Mouse (Mus musculus): ENCODE data around the gene Cct5. TPM values are rescaled to one million over a fixed set of nuclear protein-coding genes. Genes with fewer than 3 reads are reported as not detected.

Gene Cct5
- polyA plus RNA-seq, 1 experiment from 2014 or later, result 600 TPM

DNA sequence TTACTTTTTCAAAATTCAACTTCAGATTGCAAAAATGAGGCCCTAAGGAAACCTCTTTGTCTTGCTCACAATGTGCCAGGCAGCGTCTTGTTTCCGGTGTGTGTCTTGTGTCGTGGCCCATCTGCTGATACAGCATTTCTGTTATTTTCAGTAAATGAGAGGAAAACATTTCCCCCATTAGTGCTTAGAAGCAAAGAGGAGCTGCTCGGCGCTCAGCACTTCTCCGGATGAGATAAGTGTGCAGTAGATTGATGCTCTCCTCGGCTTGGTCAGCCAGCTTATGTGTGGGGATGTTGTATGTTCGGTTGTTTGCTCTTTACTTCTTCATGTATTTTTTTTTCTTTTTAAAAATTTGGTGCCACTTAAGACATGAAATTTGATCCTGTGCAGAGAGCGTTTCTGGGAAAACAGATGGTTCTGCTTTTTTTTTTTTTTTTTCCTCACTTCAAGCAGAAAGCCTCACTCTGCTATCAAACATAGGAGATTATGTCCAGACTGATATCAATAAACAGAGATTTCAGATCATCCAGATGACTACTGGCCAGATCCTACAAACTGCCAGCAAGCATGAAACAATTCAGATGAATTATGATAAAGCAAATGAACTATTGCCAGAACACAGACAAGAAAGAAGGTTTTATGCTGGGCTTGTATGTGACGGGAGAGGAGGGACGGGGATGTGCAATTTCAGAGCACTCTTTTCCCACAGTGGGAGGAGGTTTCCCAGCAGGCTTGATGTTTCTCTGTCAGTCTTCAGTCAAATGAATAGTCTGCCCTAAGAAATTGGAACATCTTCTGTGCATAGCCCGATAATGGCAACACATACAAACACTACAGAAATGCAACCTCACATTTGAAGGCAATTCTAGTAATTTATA is 25.9 kb upstream of the Cct5 start:
- WGBS, result 36% methylated on average over 12 of the region's 12 CpGs
- H3K9ac ChIP-seq, result no peak overlapping the region
- H3K9me3 ChIP-seq (replicated peaks), result no peaks in the 10 kb centered on the region
- H3K4me2 ChIP-seq, result no peak overlapping the region; the same call in 1 of the 2 replicates
- H3K36me3 ChIP-seq (ENCODE audit: poor library complexity, severe bottlenecking), result peaks cover 8% of the 10 kb centered on the region; the same call in 1 of the 2 replicates
- ATAC-seq, result peak; percentile 61
- no peaks in the 10 kb centered on the region for H3K27me3 ChIP-seq
- no peak overlapping the region for H3K4me3 ChIP-seq
- peak overlapping the region; percentile 78 for H3K27ac ChIP-seq
- H3K4me1 ChIP-seq, result peaks cover 19% of the 10 kb centered on the region

- Histone ChIP-seq H3K4me2 (no peak overlapping the region), H3K27ac (no peak overlapping the region), H3K4me1 (no peaks in the 10 kb centered on the region), H3K9ac (no peak overlapping the region), H3K27me3 (no peaks in the 10 kb centered on the region), H3K36me3 (ENCODE audit: poor library complexity, severe bottlenecking) (peaks cover 54% of the 10 kb centered on the region), H3K9me3 (replicated peaks) (no peaks in the 10 kb centered on the region), H3K4me3 (no peak overlapping the region)
- WGBS, result 92% methylated on average over 8 of the region's 8 CpGs
- no peak for ATAC-seq
Measured at GRCm38 (mm10) chr15:31619521-31619920, 17.9 kb upstream of the Cct5 start.

DNA sequence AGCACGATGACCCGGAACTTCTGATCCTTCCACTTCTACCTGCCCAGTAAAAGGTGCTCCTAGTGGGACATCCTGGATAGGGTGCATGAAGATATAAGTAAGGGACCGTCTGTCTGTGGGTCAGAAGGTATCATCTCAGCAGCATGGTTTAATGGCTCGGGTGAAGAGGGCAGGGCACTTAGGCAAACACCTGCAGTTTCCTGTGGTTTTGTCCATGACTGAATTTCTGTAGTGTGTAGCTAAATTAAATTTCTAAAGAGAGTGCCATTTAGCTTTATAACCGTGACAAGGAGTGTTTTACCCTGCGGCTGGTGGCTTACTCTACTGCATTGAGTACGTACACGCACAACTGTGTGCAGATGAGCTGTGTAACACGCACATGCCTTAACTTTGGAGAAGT is 15.7 kb upstream of the Cct5 start:
- Histone ChIP-seq H3K36me3 (ENCODE audit: poor library complexity, severe bottlenecking) (peaks cover 48% of the 10 kb centered on the region), H3K4me3 (no peak overlapping the region), H3K4me1 (no peaks in the 10 kb centered on the region), H3K9ac (no peak overlapping the region), H3K27ac (no peak overlapping the region), H3K27me3 (no peaks in the 10 kb centered on the region), H3K9me3 (replicated peaks) (no peaks in the 10 kb centered on the region), H3K4me2 (no peak overlapping the region)
- 94% methylated on average over 9 of the region's 9 CpGs for WGBS
- ATAC-seq, result no peak

GRCm38 (mm10) chr15:31614666-31615065 is 13.1 kb upstream of the Cct5 start:
- no peak overlapping the region for H3K4me3 ChIP-seq
- no peaks in the 10 kb centered on the region for H3K4me1 ChIP-seq
- H3K27me3 ChIP-seq, result no peaks in the 10 kb centered on the region
- H3K9ac ChIP-seq, result no peak overlapping the region
- no peak for ATAC-seq
- peaks cover 35% of the 10 kb centered on the region for H3K36me3 ChIP-seq (ENCODE audit: poor library complexity, severe bottlenecking)
- 91% methylated on average over 2 of the region's 2 CpGs for WGBS
- no peaks in the 10 kb centered on the region for H3K9me3 ChIP-seq (replicated peaks)
- H3K27ac ChIP-seq, result no peak overlapping the region
- no peak overlapping the region for H3K4me2 ChIP-seq

GRCm38 (mm10) chr15:31613826-31614453 is 12.3 kb upstream of the Cct5 start:
- WGBS, result 90% methylated on average over 6 of the region's 6 CpGs
- Histone ChIP-seq H3K27ac (no peak overlapping the region), H3K9ac (no peak overlapping the region)

GRCm38 (mm10) chr15:31611976-31612375 is 10.4 kb upstream of the Cct5 start:
- H3K4me3 ChIP-seq, result no peak overlapping the region
- H3K4me2 ChIP-seq, result no peak overlapping the region
- no peaks in the 10 kb centered on the region for H3K4me1 ChIP-seq
- 96% methylated on average over 4 of the region's 4 CpGs for WGBS
- no peak for ATAC-seq
- H3K27ac ChIP-seq, result no peak overlapping the region
- peaks cover 14% of the 10 kb centered on the region for H3K36me3 ChIP-seq (ENCODE audit: poor library complexity, severe bottlenecking)
- no peaks in the 10 kb centered on the region for H3K27me3 ChIP-seq
- no peak overlapping the region for H3K9ac ChIP-seq
- H3K9me3 ChIP-seq (replicated peaks), result no peaks in the 10 kb centered on the region

More at GRCm38 (mm10) chr15:31613826-31614453, 12.3 kb upstream of the Cct5 start:
- no peaks in the 10 kb centered on the region for H3K9me3 ChIP-seq (replicated peaks)
- no peak overlapping the region for H3K4me3 ChIP-seq
- no peaks in the 10 kb centered on the region for H3K4me1 ChIP-seq
- H3K27me3 ChIP-seq, result no peaks in the 10 kb centered on the region
- no peak overlapping the region for H3K4me2 ChIP-seq
- peak; percentile 17; the same call in 1 of the 2 replicates for ATAC-seq
- peaks cover 32% of the 10 kb centered on the region for H3K36me3 ChIP-seq (ENCODE audit: poor library complexity, severe bottlenecking)

- no peak overlapping the region for H3K4me3 ChIP-seq
- peaks cover 9% of the 10 kb centered on the region; the same call in 1 of the 2 replicates for H3K36me3 ChIP-seq (ENCODE audit: poor library complexity, severe bottlenecking)
- no peaks in the 10 kb centered on the region for H3K9me3 ChIP-seq (replicated peaks)
- no peaks in the 10 kb centered on the region for H3K27me3 ChIP-seq
- WGBS, result 66% methylated on average over 3 of the region's 3 CpGs
- no peak overlapping the region for H3K9ac ChIP-seq
- no peaks in the 10 kb centered on the region for H3K4me1 ChIP-seq
- H3K27ac ChIP-seq, result no peak overlapping the region
- no peak overlapping the region for H3K4me2 ChIP-seq
- ATAC-seq, result peak; percentile 87
Measured at GRCm38 (mm10) chr15:31611027-31611426, 9.4 kb upstream of the Cct5 start.

- H3K9me3 ChIP-seq (replicated peaks), result no peaks in the 10 kb centered on the region
- no peak for ATAC-seq
- H3K27ac ChIP-seq, result no peak overlapping the region
- H3K36me3 ChIP-seq (ENCODE audit: poor library complexity, severe bottlenecking), result peaks cover 7% of the 10 kb centered on the region; the same call in 1 of the 2 replicates
- WGBS, result 76% methylated on average over 6 of the region's 6 CpGs
- H3K9ac ChIP-seq, result no peak overlapping the region
- H3K4me3 ChIP-seq, result no peak overlapping the region
- H3K27me3 ChIP-seq, result no peaks in the 10 kb centered on the region
- peaks cover 9% of the 10 kb centered on the region for H3K4me1 ChIP-seq
- no peak overlapping the region for H3K4me2 ChIP-seq
Measured at GRCm38 (mm10) chr15:31606821-31607220, 5.2 kb upstream of the Cct5 start.

DNA sequence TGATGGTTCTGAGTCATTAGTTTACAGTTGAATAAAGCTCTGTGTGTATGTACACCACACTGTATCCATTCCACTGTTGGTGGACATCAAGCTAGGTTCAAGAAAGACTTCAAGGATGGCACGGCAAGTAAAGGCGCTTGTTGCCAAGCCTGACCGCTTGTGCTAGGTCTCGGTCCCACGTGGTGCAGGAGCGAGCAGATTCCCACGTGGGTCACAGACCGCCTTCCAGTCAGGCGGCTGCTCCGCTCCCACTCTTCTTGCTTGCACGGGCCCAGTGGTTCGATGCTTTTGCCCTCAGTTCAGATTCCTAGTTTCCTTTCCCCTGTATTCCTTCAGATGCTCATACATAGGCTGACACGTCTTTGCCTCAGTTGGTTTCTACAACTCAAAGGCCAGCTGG is 1.5 kb upstream of the Cct5 start:
- no peak for ATAC-seq

GRCm38 (mm10) chr15:31602426-31602825 is 822 bp upstream of the Cct5 start:
- peak overlapping the region; percentile 98 for H3K4me3 ChIP-seq
- WGBS, result 6% methylated on average over 15 of the region's 15 CpGs
- H3K4me1 ChIP-seq, result peaks cover 36% of the 10 kb centered on the region
- H3K4me2 ChIP-seq, result peak overlapping the region; percentile 68
- no peaks in the 10 kb centered on the region for H3K27me3 ChIP-seq
- H3K9me3 ChIP-seq (replicated peaks), result no peaks in the 10 kb centered on the region
- H3K36me3 ChIP-seq (ENCODE audit: poor library complexity, severe bottlenecking), result peaks cover 6% of the 10 kb centered on the region
- peak overlapping the region; percentile 97 for H3K9ac ChIP-seq
- peak; percentile 74 for ATAC-seq
- H3K27ac ChIP-seq, result peak overlapping the region; percentile 91

More for the DNA sequence above, 1.5 kb upstream of the Cct5 start:
- WGBS, result 88% methylated on average over 13 of the region's 13 CpGs
- Histone ChIP-seq H3K27ac (no peak overlapping the region), H3K4me3 (peak overlapping the region; percentile 98), H3K27me3 (no peaks in the 10 kb centered on the region), H3K4me1 (peaks cover 36% of the 10 kb centered on the region), H3K36me3 (ENCODE audit: poor library complexity, severe bottlenecking) (no peaks in the 10 kb centered on the region), H3K9ac (peak overlapping the region; percentile 97), H3K4me2 (peak overlapping the region; percentile 68), H3K9me3 (replicated peaks) (no peaks in the 10 kb centered on the region)

GRCm38 (mm10) chr15:31601279-31601645 is 342 bp downstream of the Cct5 start:
- ATAC-seq, result peak; percentile 82
- under 1% methylated on average over 32 of the region's 33 CpGs for WGBS

GRCm38 (mm10) chr15:31599834-31600233 is 1.8 kb downstream of the Cct5 start:
- Histone ChIP-seq H3K27me3 (no peaks in the 10 kb centered on the region), H3K4me3 (peak overlapping the region; percentile 98), H3K27ac (no peak overlapping the region), H3K9me3 (replicated peaks) (no peaks in the 10 kb centered on the region), H3K36me3 (ENCODE audit: poor library complexity, severe bottlenecking) (peaks cover 32% of the 10 kb centered on the region), H3K4me1 (peaks cover 36% of the 10 kb centered on the region), H3K4me2 (peak overlapping the region; percentile 89), H3K9ac (no peak overlapping the region)
- 79% methylated on average over 4 of the region's 4 CpGs for whole genome bisulfite sequencing
- no peak for ATAC-seq

More at GRCm38 (mm10) chr15:31601279-31601645, 342 bp downstream of the Cct5 start:
- H3K27ac ChIP-seq, result peak overlapping the region; percentile 91
- peaks cover 17% of the 10 kb centered on the region for H3K36me3 ChIP-seq (ENCODE audit: poor library complexity, severe bottlenecking)
- no peaks in the 10 kb centered on the region for H3K9me3 ChIP-seq (replicated peaks)
- peak overlapping the region; percentile 97 for H3K9ac ChIP-seq
- no peaks in the 10 kb centered on the region for H3K27me3 ChIP-seq
- peaks cover 36% of the 10 kb centered on the region for H3K4me1 ChIP-seq
- H3K4me3 ChIP-seq, result peak overlapping the region; percentile 98
- H3K4me2 ChIP-seq, result peak overlapping the region; percentile 89
